In the genomic region with DNA sequence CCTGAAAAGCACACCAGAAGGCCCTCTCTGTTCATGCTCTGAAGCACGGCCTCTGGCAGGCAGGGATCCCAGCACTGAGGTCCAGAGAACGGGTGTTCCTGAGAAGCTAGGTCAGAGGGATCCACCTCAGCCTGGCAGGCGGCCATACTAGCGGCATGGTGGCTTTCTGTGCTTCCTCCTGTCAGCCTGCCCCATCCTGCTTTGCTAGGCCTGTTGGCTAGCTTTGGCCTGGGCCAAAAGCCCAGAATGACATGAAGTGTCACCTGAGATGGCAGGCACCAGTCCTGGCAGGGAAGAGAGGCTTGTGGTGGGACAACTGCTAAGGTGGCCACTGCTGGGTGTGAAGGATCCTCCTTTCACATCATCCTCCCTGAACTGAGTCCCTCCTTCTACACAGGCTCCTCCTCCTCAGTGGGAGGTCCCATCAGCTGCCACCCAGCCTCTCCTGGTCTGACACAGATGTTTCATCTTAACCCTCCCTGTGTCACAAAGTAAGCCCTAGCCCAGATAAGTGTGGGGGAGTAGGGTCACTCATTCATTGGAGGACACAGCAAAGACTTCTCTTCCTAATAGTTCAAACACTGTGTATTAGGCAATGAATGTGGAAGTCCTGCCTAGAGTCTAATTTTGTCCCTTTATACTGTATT, we compare ENCODE assay signal across 9 mouse cellular contexts.
DNase-seq lines count a peak whose midpoint lies in the region; TF ChIP-seq lines count a peak whose summit lies in the region.
"Had no signal": no experiment of that assay in that cellular context is flagged by ENCODE, and none has a peak within 500 bp of the region (broad histone marks: within the 10 kb centered on the region; RNA-seq: fewer than 3 reads in every experiment).

No protein-coding gene starts in this region.

- intact Hi-C loops in gastrocnemius, postnatal 14 days (cut with DNase I; ENCODE audit: low total_unique reads): no loop called here
- intact Hi-C loops in left cerebral cortex, adult 2 months (cut with DNase I): no loop called here

- DNase-seq in kidney, adult 9 months: peak; percentile 13
- no peak for DNase-seq in kidney, postnatal 14 days
- peak; percentile 89 for DNase-seq in cerebellum, adult 9-10 months
- peak; percentile 54 for DNase-seq in gastrocnemius, postnatal 14 days
- peak; percentile 54 to 62 for DNase-seq in kidney, postnatal 25 days
- DNase-seq in thymus, postnatal 0 days (ENCODE audit: low spot score): no peak
- DNase-seq in left cerebral cortex, adult 2 months (ENCODE audit: extremely low spot score in 1 of 2, low spot score in 2 of 2): no peak
- no peak for DNase-seq in embryo, embryonic 10.5 days (ENCODE audit: low spot score)
- DNase-seq: retina, postnatal 1 day had no signal

- no peak for TF ChIP-seq CTCF in left cerebral cortex, adult 2 months (IDR thresholded peaks at IDR 0.05)

- no peak overlapping the region for H3K27ac ChIP-seq in left cerebral cortex, adult 2 months

- no peak overlapping the region for H3K4me3 ChIP-seq in left cerebral cortex, adult 2 months

Comparison
In these comparisons a context has a peak if more than half of its experiments do, and no peak if none do; other contexts are left out.
1. DNase-seq: peak in kidney, adult 9 months (single experiment), cerebellum, adult 9-10 months (single experiment), gastrocnemius, postnatal 14 days (single experiment) and kidney, postnatal 25 days (2 of 2); none in kidney, postnatal 14 days (single experiment), thymus, postnatal 0 days (single experiment), left cerebral cortex, adult 2 months (0 of 2) and embryo, embryonic 10.5 days (single experiment).